Mouse (Mus musculus) erythroblast, embryonic 14.5 days (primary cell): Measurements from ENCODE around the gene Arpc1a. TPM values are rescaled to one million over a fixed set of nuclear protein-coding genes. Genes with fewer than 3 reads are reported as not detected.
"Not testable (repeated sequence)": the region's sequence is repeated elsewhere in the genome, so short reads cannot be mapped to it uniquely, and the experiment has no call there.

Experiments
- H3K27me3 ChIP-seq: 2 replicates; pipeline ENCODE4 v1.6.1; 2012; ENCODE audit warnings: inconsistent platforms; ENCODE audit not compliant: control insufficient read depth
- H3K36me3 ChIP-seq: 2 replicates; pipeline ENCODE4 v1.6.1; 2012; ENCODE audit warnings: mild to moderate bottlenecking, inconsistent platforms; ENCODE audit not compliant: control insufficient read depth
- H3K4me1 ChIP-seq: 2 replicates; pipeline ENCODE4 v1.6.1; 2012; ENCODE audit warnings: inconsistent platforms; ENCODE audit not compliant: control insufficient read depth
- H3K4me3 ChIP-seq: replicated peaks from 2 replicates; pipeline ENCODE3; 2012; ENCODE audit warnings: moderate library complexity, mild to moderate bottlenecking, inconsistent platforms
- H3K9me3 ChIP-seq: 2 replicates; pipeline ENCODE4 v1.6.1; 2012; ENCODE audit warnings: low read length, inconsistent platforms, mixed read lengths; ENCODE audit not compliant: control insufficient read depth
- GATA1 ChIP-seq: IDR thresholded peaks from 2 replicates; pipeline ENCODE4 v1.6.1; 2012; ENCODE audit warnings: low read length, inconsistent platforms, mixed read lengths
- TAL1 ChIP-seq: IDR thresholded peaks from 3 replicates; pipeline ENCODE4 v1.6.1; 2012; ENCODE audit warnings: low read length, inconsistent platforms, mixed read lengths
- polyA plus RNA-seq: library from polyadenylated mRNA; stranded (reverse); fragments of >175 nt; gene quantifications from 2 replicates; pipeline ENCODE4 v1.2.3, GENCODE M21; 2012

Arpc1a gene
- polyA plus RNA-seq, 1 experiment, result 3.0 TPM

GRCm38 (mm10) chr5:145069707-145070106 lies 13.9 kb upstream of the Arpc1a start:
- no peaks in the 10 kb centered on the region for H3K4me1 ChIP-seq
- TF ChIP-seq TAL1 (no peak), GATA1 (no peak)
- H3K9me3 ChIP-seq, result no peaks in the 10 kb centered on the region
- no peaks in the 10 kb centered on the region for H3K27me3 ChIP-seq
- no peaks in the 10 kb centered on the region for H3K36me3 ChIP-seq
- H3K4me3 ChIP-seq, result no peak overlapping the region

GRCm38 (mm10) chr5:145071342-145071741 lies 12.3 kb upstream of the Arpc1a start:
- Histone ChIP-seq H3K36me3 (no peaks in the 10 kb centered on the region), H3K4me1 (no peaks in the 10 kb centered on the region), H3K27me3 (no peaks in the 10 kb centered on the region), H3K9me3 (no peaks in the 10 kb centered on the region), H3K4me3 (no peak overlapping the region)
- no peak for TF ChIP-seq GATA1
- no peak for TF ChIP-seq TAL1

- Histone ChIP-seq H3K27me3 (no peaks in the 10 kb centered on the region), H3K4me1 (no peaks in the 10 kb centered on the region), H3K4me3 (no peak overlapping the region), H3K36me3 (no peaks in the 10 kb centered on the region), H3K9me3 (no peaks in the 10 kb centered on the region)
- no peak for TF ChIP-seq TAL1
- TF ChIP-seq GATA1, result no peak
Observed at GRCm38 (mm10) chr5:145075081-145075480, 8.5 kb upstream of the Arpc1a start.

GRCm38 (mm10) chr5:145081866-145082613 lies 1.6 kb upstream of the Arpc1a start:
- no peak overlapping the region for H3K4me3 ChIP-seq
- H3K36me3 ChIP-seq, result peaks cover 7% of the 10 kb centered on the region
- H3K27me3 ChIP-seq, result no peaks in the 10 kb centered on the region
- TF ChIP-seq GATA1, result no peak
- H3K4me1 ChIP-seq, result peaks cover 22% of the 10 kb centered on the region
- no peaks in the 10 kb centered on the region for H3K9me3 ChIP-seq

- not testable (repeated sequence) for H3K9me3 ChIP-seq, H3K27me3 ChIP-seq
- Histone ChIP-seq H3K36me3 (peaks cover 11% of the 10 kb centered on the region), H3K4me1 (peaks cover 22% of the 10 kb centered on the region), H3K4me3 (peak overlapping the region; percentile 94)
Observed at GRCm38 (mm10) chr5:145083201-145083600, 429 bp upstream of the Arpc1a start.

- Histone ChIP-seq H3K4me1 (peaks cover 27% of the 10 kb centered on the region), H3K27me3 (no peaks in the 10 kb centered on the region), H3K9me3 (no peaks in the 10 kb centered on the region), H3K36me3 (peaks cover 22% of the 10 kb centered on the region), H3K4me3 (peak overlapping the region; percentile 94)
- TF ChIP-seq TAL1 (no peak), GATA1 (peak; percentile 84)
Observed at GRCm38 (mm10) chr5:145084822-145085221, 1.2 kb downstream of the Arpc1a start.

- Histone ChIP-seq H3K4me1 (peaks cover 27% of the 10 kb centered on the region), H3K9me3 (no peaks in the 10 kb centered on the region), H3K27me3 (no peaks in the 10 kb centered on the region), H3K36me3 (peaks cover 46% of the 10 kb centered on the region), H3K4me3 (no peak overlapping the region)
- TF ChIP-seq GATA1 (no peak), TAL1 (no peak)
Observed at GRCm38 (mm10) chr5:145088186-145088585, 4.6 kb downstream of the Arpc1a start.

- no peak for TF ChIP-seq GATA1
- no peak for TF ChIP-seq TAL1
- peaks cover 16% of the 10 kb centered on the region for H3K4me1 ChIP-seq
- H3K27me3 ChIP-seq, result no peaks in the 10 kb centered on the region
- peaks cover 61% of the 10 kb centered on the region for H3K36me3 ChIP-seq
- no peak overlapping the region for H3K4me3 ChIP-seq
- H3K9me3 ChIP-seq, result no peaks in the 10 kb centered on the region
Observed at GRCm38 (mm10) chr5:145089878-145090277, 6.2 kb downstream of the Arpc1a start.

- H3K4me3 ChIP-seq, result no peak overlapping the region
- H3K9me3 ChIP-seq, result no peaks in the 10 kb centered on the region
- no peaks in the 10 kb centered on the region for H3K27me3 ChIP-seq
- TF ChIP-seq GATA1, result no peak
- no peak for TF ChIP-seq TAL1
- H3K36me3 ChIP-seq, result peaks cover 94% of the 10 kb centered on the region
- no peaks in the 10 kb centered on the region for H3K4me1 ChIP-seq
Observed at GRCm38 (mm10) chr5:145096195-145096594, 12.6 kb downstream of the Arpc1a start.

- peaks cover 5% of the 10 kb centered on the region; the same call in 1 of the 2 replicates for H3K9me3 ChIP-seq
- H3K4me1 ChIP-seq, result peaks cover 6% of the 10 kb centered on the region
- peaks cover 94% of the 10 kb centered on the region for H3K36me3 ChIP-seq
- no peaks in the 10 kb centered on the region for H3K27me3 ChIP-seq
- TF ChIP-seq TAL1, result no peak
- TF ChIP-seq GATA1, result no peak
- no peak overlapping the region for H3K4me3 ChIP-seq
Observed at GRCm38 (mm10) chr5:145098340-145098821, 14.8 kb downstream of the Arpc1a start.
